Mouse (Mus musculus) lung, adult 2 months (tissue): ENCODE measurements around the gene Nxph3.

ENCODE experiments used
- CTCF ChIP-seq: fragments of 200-500 bp; IDR thresholded peaks from 2 replicates; pipeline ENCODE4 v1.5.1; 2011; ENCODE audit warnings: mild to moderate bottlenecking, low read length, control low read depth; ENCODE audit not compliant: insufficient read depth
- POLR2A ChIP-seq: fragments of 200-500 bp; IDR thresholded peaks from 2 replicates; pipeline ENCODE4 v1.6.1; 2011; ENCODE audit warnings: low read depth, mild to moderate bottlenecking, control low read depth, low read length, borderline replicate concordance; ENCODE audit errors: extremely low read depth

- TF ChIP-seq CTCF (no peak), POLR2A (no peak)
These were observed 2.0 kb downstream of the Nxph3 start for GRCm38 (mm10) chr11:95512383-95512782.
